Mouse (Mus musculus): ENCODE measurements around the gene Cdh1.

The Cdh1 gene

DNA sequence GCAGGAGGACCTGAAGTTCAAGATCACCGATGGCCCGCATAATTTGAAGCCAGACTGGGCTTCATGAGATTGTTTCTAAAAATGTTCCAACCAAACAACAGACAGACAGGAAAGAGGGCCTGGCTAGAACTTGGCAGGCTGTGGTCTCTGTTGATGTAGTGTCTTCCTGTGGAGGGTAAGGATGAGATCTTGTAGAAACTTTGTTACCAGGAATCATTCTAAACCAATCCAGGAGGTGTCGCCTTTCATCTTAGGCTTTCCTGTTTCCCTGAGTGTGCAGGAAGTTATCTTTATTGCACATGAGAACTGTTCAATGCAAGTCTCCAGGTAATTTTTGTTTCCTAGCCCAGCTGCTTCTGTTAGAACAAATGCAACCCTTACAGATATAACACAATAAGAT is 48.8 kb downstream of the Cdh1 start:
- CTCF ChIA-PET: interaction anchor here (0.6 kb wide), 1 partner anchor 65 kb away, joined by 6 read pairs; no protein-coding TSS in a partner anchor

DNA sequence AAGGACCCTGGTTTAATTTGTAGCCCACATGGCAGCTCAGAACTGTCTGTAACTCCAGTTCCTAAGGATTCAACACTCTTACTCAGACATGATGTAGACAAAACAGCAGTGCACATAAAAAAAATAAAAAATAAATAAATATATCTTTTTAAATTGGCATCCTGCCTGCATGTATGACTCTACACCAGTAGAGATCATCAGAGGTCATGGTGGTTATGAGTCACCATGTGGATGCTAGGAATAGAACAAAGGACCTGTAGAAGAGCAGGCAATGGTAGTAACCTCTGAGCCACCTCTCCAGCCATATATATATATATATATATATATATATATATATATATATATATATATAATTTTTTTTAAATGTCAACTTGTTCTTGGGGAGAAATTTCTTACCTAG is 52.9 kb downstream of the Cdh1 start:
- CTCF ChIA-PET: no interaction called here

DNA sequence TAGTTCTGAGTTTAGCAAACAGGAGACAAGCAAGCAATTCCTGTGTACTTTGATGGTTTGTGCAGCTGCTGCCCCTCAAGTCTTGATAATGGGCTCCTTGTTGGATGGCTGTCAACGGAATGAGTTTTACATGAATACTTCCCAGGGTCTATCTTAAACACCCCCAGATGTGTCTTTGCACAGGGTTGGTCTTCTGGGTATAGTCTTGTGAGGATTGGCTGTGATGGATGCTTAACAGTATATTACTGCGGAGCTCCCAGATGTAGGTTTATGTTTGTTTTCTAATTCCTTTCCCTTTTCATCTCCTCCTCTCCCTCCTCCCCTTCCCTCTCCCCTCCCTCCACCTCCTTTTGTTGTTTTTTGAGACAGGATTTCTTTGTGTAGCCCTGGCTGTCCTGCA is 69.6 kb downstream of the Cdh1 start:
- CTCF ChIA-PET: no interaction called here

DNA sequence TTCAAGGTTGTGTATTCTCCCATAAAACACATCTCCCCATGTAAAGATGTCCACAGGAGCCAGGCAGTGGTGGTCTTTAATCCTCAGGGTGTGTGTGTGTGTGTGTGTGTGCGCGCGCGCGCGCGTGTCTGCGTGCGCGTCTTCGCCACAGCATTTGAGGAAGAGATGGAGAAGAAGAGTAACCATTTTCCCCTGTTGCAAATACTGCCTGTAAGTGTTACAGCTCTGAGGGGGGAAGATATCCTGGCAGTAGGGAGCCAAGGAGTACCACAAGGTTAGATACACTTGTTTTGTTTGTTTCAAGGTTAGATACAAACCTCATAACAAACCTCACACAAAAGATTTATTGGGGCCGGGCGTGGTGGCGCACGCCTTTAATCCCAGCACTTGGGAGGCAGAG is 71.2 kb downstream of the Cdh1 start:
- CTCF ChIA-PET: no interaction called here

DNA sequence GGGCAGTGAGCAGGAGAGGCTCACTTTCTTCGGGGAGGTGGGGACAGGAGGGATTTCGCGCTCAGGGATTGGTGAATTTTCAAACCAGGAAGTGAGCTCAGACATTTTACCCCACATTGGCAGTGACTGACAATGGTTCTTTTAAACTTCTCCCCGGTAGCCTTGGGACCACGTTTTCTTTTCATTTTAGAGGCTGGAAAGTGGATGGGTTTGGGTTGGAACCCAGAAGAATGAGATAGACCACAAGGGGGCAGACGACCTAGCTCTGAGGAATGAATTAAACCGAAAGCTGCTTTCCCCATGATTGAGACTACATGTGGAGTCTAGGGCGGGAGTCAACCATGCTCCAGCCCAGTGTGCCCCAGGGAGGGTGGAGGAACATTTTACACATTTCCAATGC is 71.7 kb downstream of the Cdh1 start:
- CTCF ChIA-PET: no interaction called here

DNA sequence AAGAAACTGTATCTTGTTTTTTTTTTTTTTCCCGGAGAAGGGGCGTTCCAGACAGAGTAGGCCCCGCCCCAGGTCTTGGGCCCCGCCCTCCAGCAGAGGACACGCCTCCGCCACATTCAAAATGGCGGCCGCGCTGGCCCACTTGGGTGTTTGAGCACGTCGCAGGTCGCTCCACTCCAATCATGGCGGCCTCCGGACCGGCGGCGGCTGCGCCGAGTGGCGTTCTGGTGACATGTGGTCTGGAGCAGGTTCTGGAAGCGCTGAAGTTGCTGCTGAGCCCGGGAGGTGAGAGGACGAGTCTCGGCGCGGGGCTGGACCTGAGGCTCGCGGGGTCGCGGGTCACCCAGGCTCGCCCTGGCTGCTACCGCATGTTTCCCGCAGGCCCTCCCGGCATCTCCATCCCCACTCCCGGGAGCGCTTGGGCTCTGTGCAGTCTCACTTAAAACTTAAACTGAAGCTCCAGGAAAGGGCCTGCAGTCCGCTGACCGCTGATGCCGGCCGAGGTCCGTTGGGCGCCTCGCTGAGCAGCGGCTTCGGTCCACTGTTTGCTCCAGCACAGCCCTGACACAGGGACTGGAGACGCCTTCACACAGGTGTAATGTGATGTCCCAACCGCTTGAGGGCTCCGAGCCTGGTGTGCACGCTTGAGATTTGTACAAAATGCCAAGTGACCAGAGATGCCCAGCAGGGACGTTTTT is 80.0 kb downstream of the Cdh1 start, which contains the start of gene Tango6:
Gene Tango6, plus strand, starts transcription at position 98 of the 698 bp plus-strand sequence.
- CTCF ChIA-PET: no interaction called here

DNA sequence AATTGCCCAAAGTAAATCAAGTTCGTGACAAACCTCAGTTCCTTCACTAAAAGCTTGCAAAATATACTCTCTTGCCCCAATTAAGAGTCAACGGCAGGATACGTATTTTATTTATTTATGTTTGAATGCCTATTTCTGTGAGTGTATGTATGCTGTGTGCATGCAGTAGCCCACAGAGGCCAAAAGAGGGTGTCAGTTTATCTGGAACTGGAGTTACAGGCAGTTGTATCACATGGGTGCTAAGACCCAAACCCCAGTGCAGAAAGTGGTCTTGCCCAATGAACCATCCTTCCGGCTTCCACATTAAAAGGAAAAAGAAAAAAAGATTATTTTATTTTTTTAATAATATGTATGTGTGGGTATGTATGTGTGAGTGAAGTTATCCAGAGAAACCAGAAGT is 81.2 kb downstream of the Cdh1 start:
- CTCF ChIA-PET: no interaction called here

DNA sequence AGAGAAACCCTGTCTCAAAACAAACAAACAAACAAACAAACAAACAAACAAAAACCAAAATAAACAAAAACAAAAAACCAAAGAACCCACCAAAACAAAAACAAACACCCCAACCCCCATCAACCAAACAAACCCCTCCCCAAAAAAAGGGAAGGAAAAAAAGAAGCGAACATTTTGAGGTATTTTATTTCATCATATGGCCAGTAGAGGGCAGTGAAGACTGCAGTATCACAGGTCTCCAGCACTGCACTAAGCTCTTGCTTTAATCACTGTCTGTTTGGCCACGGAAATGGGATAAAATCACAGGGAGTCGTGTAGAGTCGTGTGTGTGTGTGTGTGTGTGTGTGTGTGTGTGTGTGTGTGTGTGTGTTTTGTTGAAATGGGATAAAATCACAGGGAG is 84.3 kb downstream of the Cdh1 start:
- CTCF ChIA-PET: interaction anchor here (0.6 to 0.8 kb wide), 3 partner anchors 10 to 314 kb away, joined by 3 to 8 read pairs (median 4); no protein-coding TSS in a partner anchor

DNA sequence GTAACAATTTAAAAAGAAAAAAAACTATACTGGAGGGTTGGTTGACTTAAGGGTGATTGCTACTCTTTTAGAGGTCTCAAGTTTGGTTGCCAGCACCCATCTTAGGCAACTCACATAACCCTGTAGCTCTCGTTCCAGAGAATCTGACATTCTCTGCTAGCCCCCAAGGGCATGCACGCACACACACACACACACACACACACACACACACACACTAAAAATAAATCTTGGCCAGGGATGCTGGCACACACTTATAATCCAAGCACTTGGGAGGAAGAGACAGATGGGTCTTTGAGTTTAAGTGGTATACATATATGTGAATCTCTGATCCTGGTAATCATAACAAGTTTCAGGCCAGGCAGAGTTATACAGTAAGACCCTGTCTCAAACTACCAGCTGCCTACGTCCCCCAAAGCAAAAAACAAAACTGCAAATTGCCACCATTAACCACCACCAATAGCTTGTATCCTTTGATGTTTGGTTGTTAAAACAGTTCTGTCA is 94.6 kb downstream of the Cdh1 start:
- CTCF ChIA-PET: interaction anchor here (1.1 kb wide), 1 partner anchor 11 kb away, joined by 4 read pairs; no protein-coding TSS in a partner anchor

DNA sequence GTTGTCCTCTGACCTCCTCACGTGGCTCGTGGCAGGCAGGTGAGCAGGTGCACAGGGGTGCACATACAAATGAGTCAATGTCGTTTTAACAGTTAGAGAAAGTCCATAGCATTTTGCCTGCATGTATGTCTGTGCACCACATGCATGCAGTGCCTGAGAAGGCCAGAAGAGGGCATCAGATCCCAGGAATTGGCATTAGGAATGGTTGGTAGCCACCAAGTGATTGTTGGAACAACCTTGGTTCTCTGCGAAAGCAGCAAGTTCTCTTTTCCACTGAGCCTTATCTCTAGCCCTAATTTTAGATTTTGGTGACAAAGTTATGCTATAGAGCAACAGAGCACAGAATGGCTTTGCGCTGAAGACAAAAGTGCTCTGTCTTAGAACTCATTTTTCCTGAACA is 96.4 kb downstream of the Cdh1 start:
- CTCF ChIA-PET: no interaction called here

DNA sequence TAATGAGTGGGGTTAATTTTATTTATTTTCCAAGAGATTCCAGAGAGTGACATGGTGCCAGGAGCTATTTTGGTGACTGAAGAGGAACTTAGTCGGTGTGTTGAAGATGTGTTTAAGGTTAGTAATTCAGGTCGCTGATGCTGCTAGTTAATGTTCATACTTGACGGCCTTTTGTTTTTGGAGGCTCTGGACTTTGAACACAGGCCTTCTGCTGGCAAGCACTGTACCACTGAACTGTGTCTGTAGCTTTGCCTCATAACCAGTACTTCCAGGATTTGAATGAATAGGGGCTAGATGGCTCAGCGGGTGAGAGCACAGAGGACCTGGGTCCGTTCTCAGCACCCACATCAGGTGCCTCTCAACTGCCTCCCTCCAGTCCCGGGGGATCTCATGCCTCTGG is 97.0 kb downstream of the Cdh1 start:
- CTCF ChIA-PET: no interaction called here

DNA sequence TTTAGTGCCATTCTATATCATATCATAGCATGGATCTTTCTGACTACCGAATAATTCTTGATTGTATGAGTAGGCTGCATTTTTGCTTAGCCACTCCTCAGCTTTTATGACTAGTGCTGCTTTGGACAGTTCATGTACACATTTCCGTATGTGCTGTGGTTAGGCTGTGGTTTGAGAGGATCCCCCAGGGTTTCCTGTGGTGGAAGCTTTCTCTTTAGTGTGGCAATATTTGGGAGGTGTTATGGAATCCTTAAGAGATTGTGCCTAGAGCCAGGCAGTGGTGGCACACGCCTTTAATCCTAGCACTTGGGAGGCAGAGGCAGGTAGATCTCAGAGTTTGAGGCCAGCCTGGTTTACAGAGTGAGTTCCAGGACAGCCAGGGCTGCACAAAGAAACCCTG is 98.2 kb downstream of the Cdh1 start:
- CTCF ChIA-PET: interaction anchor here (0.6 kb wide), 1 partner anchor 205 kb away, joined by 3 read pairs; no protein-coding TSS in a partner anchor

DNA sequence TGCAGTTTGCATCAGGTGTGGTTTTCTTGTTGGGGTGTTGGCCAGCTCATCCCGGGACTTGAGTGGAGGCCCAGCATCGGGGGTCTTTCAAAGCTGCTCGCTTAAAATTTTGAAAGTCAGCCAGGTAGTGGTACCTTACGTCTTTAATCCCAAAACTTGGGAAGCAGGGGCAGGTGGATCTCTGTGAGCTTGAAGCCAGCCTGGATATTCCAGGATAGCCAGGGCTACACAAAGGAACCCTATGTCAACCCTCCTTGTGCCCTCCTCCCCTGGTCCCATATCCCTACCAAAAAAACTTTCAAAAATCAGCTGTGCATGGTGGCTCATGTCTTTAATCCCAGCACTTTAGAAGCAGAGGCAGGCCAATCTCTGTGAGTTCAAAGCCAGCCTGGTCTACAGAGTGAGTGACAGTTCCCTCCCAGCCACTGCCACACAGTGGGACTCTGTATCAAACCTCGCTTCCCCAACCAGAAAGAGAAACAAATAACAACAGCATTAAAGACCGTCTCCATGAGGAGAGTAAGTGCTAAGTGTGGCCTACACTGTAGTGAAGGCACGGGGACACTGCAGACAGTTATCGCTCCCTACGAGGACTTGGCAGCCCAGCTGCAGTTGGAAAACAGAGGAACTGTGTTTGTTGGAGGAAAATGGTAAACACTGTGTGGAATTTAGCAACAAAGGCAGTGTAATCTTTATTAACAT is 101.2 kb downstream of the Cdh1 start:
- CTCF ChIA-PET: no interaction called here

DNA sequence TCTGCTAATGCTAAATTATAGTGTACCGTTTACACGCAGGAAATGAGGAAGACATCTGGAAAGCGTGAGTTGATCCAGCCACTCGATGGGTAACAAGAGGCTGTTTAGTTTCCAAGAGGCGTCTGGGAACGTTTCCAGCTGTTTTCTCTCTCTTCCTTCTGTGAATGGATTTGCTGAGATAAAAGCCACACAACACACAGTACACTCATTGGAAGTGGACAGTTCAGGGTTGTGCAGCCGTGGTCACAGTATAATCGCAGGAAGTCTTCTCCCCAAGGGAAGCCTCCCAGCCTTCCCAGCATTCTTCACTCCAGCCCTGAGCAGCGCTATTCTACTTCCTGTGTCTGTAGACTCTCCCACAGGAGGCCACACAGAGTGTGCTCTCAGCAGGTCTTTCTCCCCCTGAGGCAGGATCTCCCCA is 101.8 kb downstream of the Cdh1 start:
- CTCF ChIA-PET: no interaction called here

DNA sequence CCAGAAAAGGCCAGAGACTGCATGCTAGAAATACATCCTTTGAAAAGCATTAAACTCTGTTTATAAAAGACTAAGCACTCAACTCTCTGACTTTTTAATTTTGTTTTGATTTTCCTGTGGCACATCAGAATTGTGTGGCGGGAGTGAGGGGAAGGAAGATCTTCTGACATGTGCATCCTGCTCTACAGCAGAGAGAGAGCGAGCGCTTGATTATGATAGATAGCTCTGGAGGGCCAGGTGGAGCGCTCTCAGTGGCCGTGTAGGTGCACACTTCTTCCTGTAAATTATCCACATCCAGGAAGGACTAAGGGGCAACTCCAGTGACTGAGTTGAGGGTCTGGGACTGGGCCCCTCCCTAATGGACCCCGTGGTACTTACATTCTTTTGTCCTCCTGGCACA is 103.0 kb downstream of the Cdh1 start:
- CTCF ChIA-PET: no interaction called here

DNA sequence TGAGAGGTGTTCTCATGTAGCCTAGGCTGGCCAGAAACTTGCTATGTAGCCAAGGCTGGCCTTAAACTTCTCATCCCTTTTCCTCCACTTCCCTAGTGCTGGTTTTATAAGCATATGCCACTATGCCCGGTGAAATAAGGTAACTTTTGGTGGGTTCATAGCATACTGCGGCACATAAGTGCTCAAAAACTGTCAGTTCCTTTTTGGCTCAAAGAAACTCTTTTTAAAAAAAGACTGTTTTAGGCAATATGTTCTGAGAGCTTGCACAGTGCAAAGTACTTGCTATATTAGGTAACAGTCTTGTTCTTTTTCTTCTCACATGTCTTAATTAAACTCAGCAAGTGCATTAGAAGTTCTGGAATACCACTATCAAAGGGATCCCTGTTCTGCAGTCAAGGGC is 106.9 kb downstream of the Cdh1 start:
- CTCF ChIA-PET: no interaction called here

DNA sequence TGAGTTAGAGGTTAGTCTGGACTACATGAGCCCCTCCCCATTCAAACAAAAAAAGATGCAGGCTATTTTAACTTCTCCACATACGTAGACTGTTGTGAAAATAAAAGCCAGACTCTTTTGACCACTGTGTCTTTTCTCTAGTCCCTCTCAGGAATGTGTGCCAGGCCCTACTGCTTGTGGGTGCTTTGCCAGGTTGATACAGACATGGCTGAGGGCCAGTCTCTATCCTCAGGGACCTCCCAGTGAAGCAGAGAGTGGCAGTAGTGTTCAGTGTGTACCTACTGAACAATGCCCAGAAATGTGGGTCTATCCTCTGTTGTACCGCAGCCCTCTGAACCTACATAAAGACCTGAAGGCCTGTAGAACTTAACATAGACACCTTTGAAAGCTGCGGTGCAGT is 109.3 kb downstream of the Cdh1 start:
- CTCF ChIA-PET: interaction anchor here (0.6 kb wide), 1 partner anchor 541 kb away, joined by 7 read pairs; no protein-coding TSS in a partner anchor

DNA sequence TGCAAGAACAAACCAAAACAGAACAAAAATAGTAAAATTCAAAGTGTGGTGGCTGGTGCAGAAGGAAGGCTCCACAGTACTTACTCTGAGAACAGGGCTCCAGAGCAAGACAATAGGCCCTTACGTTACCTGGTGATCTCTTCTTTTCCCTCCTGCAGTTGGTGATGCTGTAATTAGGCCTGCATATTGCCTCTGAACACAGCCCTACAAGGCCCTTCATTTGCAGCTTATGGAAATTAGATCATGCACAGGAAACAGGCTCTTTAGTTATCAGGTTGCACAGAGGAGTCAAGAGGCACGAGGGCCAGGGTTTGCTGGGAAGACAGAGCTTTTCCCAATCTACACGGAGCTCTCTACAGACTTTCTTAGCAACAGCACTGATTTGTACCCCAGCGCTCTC is 111.1 kb downstream of the Cdh1 start:
- CTCF ChIA-PET: no interaction called here

DNA sequence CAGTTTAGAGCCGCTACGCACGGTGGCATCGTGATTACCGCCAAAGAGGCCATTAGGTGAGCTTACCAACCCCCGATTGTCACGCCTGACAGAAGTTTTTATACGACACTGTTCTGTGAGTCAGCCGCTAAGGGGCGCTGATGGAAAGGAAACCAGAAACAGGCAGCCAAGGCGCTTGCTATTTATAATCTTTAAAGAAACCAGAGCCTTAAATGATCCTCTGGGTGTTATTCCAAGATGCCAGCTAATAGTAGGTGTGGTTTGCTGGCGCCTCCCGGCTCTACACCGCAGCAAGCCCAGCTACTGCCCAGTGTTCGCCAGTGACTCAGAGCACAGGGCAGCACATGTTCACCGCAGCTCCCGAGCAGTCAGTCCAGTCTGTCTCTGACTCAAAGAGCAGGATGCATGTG is 114.9 kb downstream of the Cdh1 start:
- CTCF ChIA-PET: interaction anchor here (0.6 kb wide), 1 partner anchor 295 kb away, joined by 9 read pairs; no protein-coding TSS in a partner anchor
